Mouse (Mus musculus) R1 (cell line): ENCODE results near the gene Diaph3.
A peak's percentile ranks its signal among the peaks of the same experiment; 100 is the strongest.

ENCODE experiments used
- DNase-seq: peaks from one replicate; pipeline ENCODE4 v3.0.0-alpha.2; 2018; ENCODE audit warnings: low read depth, low spot score

Gene Diaph3

GRCm38 (mm10) chr14:86847154-86847810, 293.8 kb downstream of the Diaph3 start:
- no peak for DNase-seq

GRCm38 (mm10) chr14:86844075-86844474, 297.0 kb downstream of the Diaph3 start:
- DNase-seq, result no peak

GRCm38 (mm10) chr14:86837642-86838041, 303.4 kb downstream of the Diaph3 start:
- peak; percentile 8 for DNase-seq

- DNase-seq, result no peak
Observed at GRCm38 (mm10) chr14:86834851-86835250, 306.2 kb downstream of the Diaph3 start.

- DNase-seq, result no peak
Observed at GRCm38 (mm10) chr14:86834269-86834668, 306.8 kb downstream of the Diaph3 start.

GRCm38 (mm10) chr14:86833003-86833402, 308.0 kb downstream of the Diaph3 start:
- no peak for DNase-seq

GRCm38 (mm10) chr14:86816246-86816645, 324.8 kb downstream of the Diaph3 start:
- no peak for DNase-seq

GRCm38 (mm10) chr14:86788880-86789641, 352.0 kb downstream of the Diaph3 start:
- DNase-seq, result no peak

GRCm38 (mm10) chr14:86786866-86787265, 354.2 kb downstream of the Diaph3 start:
- no peak for DNase-seq

GRCm38 (mm10) chr14:86781553-86782273, 359.3 kb downstream of the Diaph3 start:
- DNase-seq, result peak; percentile 44

- DNase-seq, result no peak
Observed at GRCm38 (mm10) chr14:86773311-86773710, 367.7 kb downstream of the Diaph3 start.

GRCm38 (mm10) chr14:86772176-86773150, 368.6 kb downstream of the Diaph3 start:
- no peak for DNase-seq

GRCm38 (mm10) chr14:86764286-86764685, 376.7 kb downstream of the Diaph3 start:
- DNase-seq, result no peak

- no peak for DNase-seq
Observed at GRCm38 (mm10) chr14:86757604-86758520, 383.2 kb downstream of the Diaph3 start.

GRCm38 (mm10) chr14:86757132-86757531, 383.9 kb downstream of the Diaph3 start:
- no peak for DNase-seq

GRCm38 (mm10) chr14:86750351-86750750, 390.7 kb downstream of the Diaph3 start:
- DNase-seq, result no peak

GRCm38 (mm10) chr14:86749425-86749824, 391.6 kb downstream of the Diaph3 start:
- DNase-seq, result no peak

- DNase-seq, result peak; percentile 70
Observed at GRCm38 (mm10) chr14:86748876-86749275, 392.2 kb downstream of the Diaph3 start.

GRCm38 (mm10) chr14:86744523-86744922, 396.5 kb downstream of the Diaph3 start:
- no peak for DNase-seq

- no peak for DNase-seq
Observed at GRCm38 (mm10) chr14:86741855-86742531, 399.0 kb downstream of the Diaph3 start.
